Mouse (Mus musculus) stomach, embryonic 16.5 days (tissue): ENCODE results near the gene Zbtb7a. TPM values are rescaled to one million over a fixed set of nuclear protein-coding genes. Genes with fewer than 3 reads are reported as not detected.

Experiments
- ATAC-seq: fragments of 200-750 bp; cut with Nextera tagmentation; 2 replicates; pipeline ENCODE4 v1.8.0; 2017; ENCODE audit warnings: moderate number of reproducible peaks, moderate TSS enrichment; ENCODE audit not compliant: insufficient read depth, low FRiP score
- H3K27ac ChIP-seq: fragments of 300-500 bp; sonication (generic); 2 replicates; pipeline ENCODE4 v1.5.1; 2014; ENCODE audit warnings: low read length
- H3K27me3 ChIP-seq: fragments of 300-500 bp; sonication (generic); 2 replicates; pipeline ENCODE4 v1.6.1; 2014; ENCODE audit warnings: low read length, control low read depth, mixed read lengths; ENCODE audit not compliant: control insufficient read depth, insufficient read depth
- H3K36me3 ChIP-seq: fragments of 300-500 bp; sonication (generic); 2 replicates; pipeline ENCODE4 v1.6.1; 2014; ENCODE audit warnings: low read length; ENCODE audit not compliant: control insufficient read depth, insufficient read depth
- H3K4me1 ChIP-seq: fragments of 300-500 bp; sonication (generic); 2 replicates; pipeline ENCODE4 v1.6.1; 2014; ENCODE audit warnings: low read length, control low read depth, mixed read lengths; ENCODE audit not compliant: control insufficient read depth, insufficient read depth
- H3K4me2 ChIP-seq: fragments of 300-500 bp; sonication (generic); 2 replicates; pipeline ENCODE4 v1.6.1; 2014; ENCODE audit warnings: low read depth, low read length, mixed read lengths
- H3K4me3 ChIP-seq: fragments of 300-500 bp; sonication (generic); replicated peaks from 2 replicates; pipeline ENCODE4 v1.5.1; 2014; ENCODE audit warnings: mild to moderate bottlenecking, low read length
- H3K9ac ChIP-seq: fragments of 300-500 bp; sonication (generic); 2 replicates; pipeline ENCODE4 v1.6.1; 2014; ENCODE audit warnings: low read length
- H3K9me3 ChIP-seq: fragments of 300-500 bp; sonication (generic); replicated peaks from 2 replicates; pipeline ENCODE4 v1.6.1; 2016; ENCODE audit warnings: low read length, control low read depth; ENCODE audit not compliant: control insufficient read depth
- WGBS: fragments of 180-500 bp; shearing (Covaris S2); extraction: QIAGEN DNeasy Blood & Tissue Kit; methylation state at CpG from one replicate; pipeline ENCODE4 v1.1.7; 2014; 5-methylcytosine and 5-hydroxymethylcytosine counted together
- polyA plus RNA-seq: library from polyadenylated mRNA; unstranded; fragments of >200 nt; fragmentation: Nextera tagmentation; extraction: Ambion mirVana; gene quantifications from 2 replicates; pipeline ENCODE4 v1.2.1, GENCODE M21; 2015

Gene Zbtb7a
- polyA plus RNA-seq, 1 experiment from 2014 or later: 36.6 TPM

DNA sequence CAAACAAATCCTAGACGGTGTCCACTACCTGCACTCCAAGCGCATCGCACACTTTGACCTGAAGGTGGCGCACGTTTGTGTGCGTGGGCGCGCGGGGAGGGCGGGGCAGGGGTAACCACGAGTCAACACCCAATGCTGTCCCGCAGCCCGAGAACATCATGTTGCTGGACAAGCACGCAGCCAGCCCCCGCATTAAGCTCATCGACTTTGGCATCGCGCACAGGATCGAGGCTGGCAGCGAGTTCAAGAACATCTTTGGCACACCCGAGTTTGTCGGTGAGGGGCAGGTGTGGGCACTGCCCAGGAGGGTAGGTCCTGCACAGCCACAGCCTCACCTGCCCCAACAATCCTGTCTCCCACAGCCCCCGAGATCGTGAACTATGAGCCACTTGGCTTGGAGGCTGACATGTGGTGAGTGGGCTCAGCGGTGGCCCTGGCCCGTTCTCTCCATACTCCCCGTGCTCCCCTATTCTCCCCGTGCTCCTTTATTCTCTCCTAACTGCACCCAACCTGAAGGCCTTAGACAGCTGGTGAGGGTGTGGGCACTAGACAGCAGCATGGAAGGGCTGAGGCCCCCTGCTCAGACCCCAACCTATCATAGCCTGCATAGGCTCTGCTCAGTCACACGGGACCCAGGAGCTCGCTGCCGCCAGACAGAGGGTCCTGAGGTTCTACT, 55.4 kb downstream of the Zbtb7a start:
- WGBS: 70% methylated on average over 31 of the region's 31 CpGs
- no peak overlapping the region; the same call in 1 of the 2 replicates for H3K27ac ChIP-seq
- H3K9me3 ChIP-seq: no peaks in the 10 kb centered on the region
- peaks cover 4% of the 10 kb centered on the region for H3K27me3 ChIP-seq
- no peak overlapping the region for H3K4me2 ChIP-seq
- no peak for ATAC-seq
- no peak overlapping the region for H3K4me3 ChIP-seq
- H3K4me1 ChIP-seq: peaks cover 32% of the 10 kb centered on the region
- H3K9ac ChIP-seq: no peak overlapping the region; the same call in 1 of the 2 replicates
- 0 out of 2 replicates have a peak, but pooled peaks cover 10% of the 10 kb centered on the region for H3K36me3 ChIP-seq

DNA sequence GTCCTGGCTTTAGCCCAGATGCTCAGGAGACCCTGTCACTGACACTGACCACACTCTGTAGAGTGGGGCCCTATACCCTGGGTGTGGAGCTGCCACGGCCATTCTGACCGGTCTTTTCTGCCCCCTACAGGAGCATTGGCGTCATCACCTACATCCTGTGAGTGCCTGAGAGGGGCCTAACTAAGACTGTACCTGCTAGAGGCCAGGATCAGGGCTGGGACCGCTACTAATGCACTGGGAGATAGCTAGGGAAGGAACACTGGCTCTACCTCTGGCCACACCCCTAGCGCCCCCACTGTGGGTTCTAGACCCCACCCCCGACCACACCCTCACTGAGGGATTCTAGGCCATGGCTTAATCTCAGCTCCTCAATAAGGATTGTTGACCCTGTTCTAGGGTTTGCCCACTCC, 55.9 kb downstream of the Zbtb7a start:
- no peak overlapping the region for H3K4me3 ChIP-seq
- no peak for ATAC-seq

DNA sequence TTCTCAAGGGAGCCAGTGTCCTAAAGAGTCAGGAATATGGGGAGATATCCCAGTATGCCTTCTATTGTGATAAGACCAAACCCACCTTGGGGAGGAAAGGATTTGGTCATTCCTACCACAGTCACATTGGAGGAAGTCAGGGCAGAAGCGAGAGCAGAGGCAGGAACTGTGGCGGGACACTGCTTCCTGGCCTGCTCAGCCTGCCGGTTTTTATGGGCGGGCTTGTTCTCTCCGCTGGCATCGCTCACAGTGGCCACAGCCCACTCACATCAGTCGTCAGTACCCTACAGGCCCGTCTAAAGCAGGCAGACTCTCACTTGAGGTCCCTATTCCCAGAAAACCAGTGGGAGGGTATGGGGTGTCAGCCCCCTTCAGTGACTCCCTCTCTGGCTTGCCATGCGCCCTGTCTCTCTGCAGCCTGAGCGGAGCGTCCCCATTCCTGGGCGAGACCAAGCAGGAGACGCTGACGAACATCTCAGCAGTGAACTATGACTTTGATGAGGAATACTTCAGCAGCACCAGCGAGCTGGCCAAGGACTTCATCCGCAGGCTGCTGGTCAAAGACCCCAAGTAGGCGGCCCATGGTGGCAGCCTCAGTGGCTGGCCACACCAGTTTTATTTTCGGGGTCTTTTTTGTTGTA, 56.4 kb downstream of the Zbtb7a start:
- ATAC-seq: no peak
- H3K36me3 ChIP-seq: 0 out of 2 replicates have a peak, but pooled peaks cover 10% of the 10 kb centered on the region
- peak overlapping the region; percentile 65; the same call in 1 of the 2 replicates for H3K4me3 ChIP-seq
- peaks cover 32% of the 10 kb centered on the region for H3K4me1 ChIP-seq
- H3K9me3 ChIP-seq: no peaks in the 10 kb centered on the region
- WGBS: 81% methylated on average over 18 of the region's 18 CpGs
- H3K9ac ChIP-seq: peak overlapping the region; percentile 93; the same call in 1 of the 2 replicates
- peak overlapping the region; percentile 92 for H3K27ac ChIP-seq
- peak overlapping the region; percentile 98 for H3K4me2 ChIP-seq
- peaks cover 6% of the 10 kb centered on the region for H3K27me3 ChIP-seq

More for the DNA sequence above, 55.9 kb downstream of the Zbtb7a start:
- peak overlapping the region; percentile 92 for H3K27ac ChIP-seq
- H3K9ac ChIP-seq: no peak overlapping the region; the same call in 1 of the 2 replicates
- H3K27me3 ChIP-seq: peaks cover 6% of the 10 kb centered on the region
- no peaks in the 10 kb centered on the region for H3K9me3 ChIP-seq
- peaks cover 32% of the 10 kb centered on the region for H3K4me1 ChIP-seq
- no peak overlapping the region for H3K4me2 ChIP-seq
- H3K36me3 ChIP-seq: 0 out of 2 replicates have a peak, but pooled peaks cover 10% of the 10 kb centered on the region
- WGBS: 61% methylated on average over 6 of the region's 6 CpGs

DNA sequence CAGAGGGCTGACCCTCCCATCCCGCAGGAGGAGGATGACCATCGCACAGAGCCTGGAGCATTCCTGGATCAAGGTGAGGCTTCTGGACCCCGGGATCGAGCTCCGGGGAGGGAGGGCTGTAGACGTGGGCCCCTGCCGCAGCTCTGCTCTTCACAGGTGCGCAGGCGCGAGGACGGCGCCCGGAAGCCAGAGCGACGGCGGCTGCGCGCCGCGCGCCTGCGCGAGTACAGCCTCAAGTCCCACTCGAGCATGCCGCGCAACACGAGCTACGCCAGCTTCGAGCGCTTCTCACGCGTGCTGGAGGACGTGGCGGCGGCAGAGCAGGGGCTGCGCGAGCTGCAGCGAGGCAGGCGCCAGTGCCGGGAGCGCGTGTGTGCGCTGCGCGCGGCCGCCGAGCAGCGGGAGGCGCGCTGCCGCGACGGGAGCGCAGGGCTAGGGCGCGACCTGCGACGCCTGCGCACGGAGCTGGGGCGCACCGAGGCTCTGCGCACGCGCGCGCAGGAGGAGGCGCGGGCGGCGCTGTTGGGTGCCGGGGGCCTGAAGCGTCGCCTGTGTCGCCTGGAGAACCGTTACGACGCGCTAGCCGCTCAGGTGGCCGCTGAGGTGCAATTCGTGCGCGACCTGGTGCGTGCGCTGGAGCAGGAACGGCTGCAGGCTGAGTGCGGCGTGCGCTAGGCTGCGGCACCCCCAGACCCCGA, 57.4 kb downstream of the Zbtb7a start:
- WGBS: under 1% methylated on average over 84 of the region's 93 CpGs
- ATAC-seq: peak; percentile 86
- H3K4me3 ChIP-seq: peak overlapping the region; percentile 65

GRCm38 (mm10) chr10:81192968-81193501, 58.0 kb downstream of the Zbtb7a start:
- Histone ChIP-seq H3K27me3 (peaks cover 6% of the 10 kb centered on the region), H3K9me3 (no peaks in the 10 kb centered on the region), H3K4me2 (peak overlapping the region; percentile 98), H3K4me1 (peaks cover 32% of the 10 kb centered on the region), H3K27ac (peak overlapping the region; percentile 92), H3K4me3 (peak overlapping the region; percentile 65), H3K36me3 (0 out of 2 replicates have a peak, but pooled peaks cover 10% of the 10 kb centered on the region), H3K9ac (peak overlapping the region; percentile 93)
- ATAC-seq: peak; percentile 2; the same call in 1 of the 2 replicates
- 4% methylated on average over 19 of the region's 19 CpGs for WGBS

More for the DNA sequence above, 57.4 kb downstream of the Zbtb7a start:
- Histone ChIP-seq H3K27ac (peak overlapping the region; percentile 92), H3K9me3 (no peaks in the 10 kb centered on the region), H3K4me1 (peaks cover 32% of the 10 kb centered on the region), H3K4me2 (peak overlapping the region; percentile 98), H3K27me3 (peaks cover 6% of the 10 kb centered on the region), H3K9ac (peak overlapping the region; percentile 93), H3K36me3 (0 out of 2 replicates have a peak, but pooled peaks cover 10% of the 10 kb centered on the region)

DNA sequence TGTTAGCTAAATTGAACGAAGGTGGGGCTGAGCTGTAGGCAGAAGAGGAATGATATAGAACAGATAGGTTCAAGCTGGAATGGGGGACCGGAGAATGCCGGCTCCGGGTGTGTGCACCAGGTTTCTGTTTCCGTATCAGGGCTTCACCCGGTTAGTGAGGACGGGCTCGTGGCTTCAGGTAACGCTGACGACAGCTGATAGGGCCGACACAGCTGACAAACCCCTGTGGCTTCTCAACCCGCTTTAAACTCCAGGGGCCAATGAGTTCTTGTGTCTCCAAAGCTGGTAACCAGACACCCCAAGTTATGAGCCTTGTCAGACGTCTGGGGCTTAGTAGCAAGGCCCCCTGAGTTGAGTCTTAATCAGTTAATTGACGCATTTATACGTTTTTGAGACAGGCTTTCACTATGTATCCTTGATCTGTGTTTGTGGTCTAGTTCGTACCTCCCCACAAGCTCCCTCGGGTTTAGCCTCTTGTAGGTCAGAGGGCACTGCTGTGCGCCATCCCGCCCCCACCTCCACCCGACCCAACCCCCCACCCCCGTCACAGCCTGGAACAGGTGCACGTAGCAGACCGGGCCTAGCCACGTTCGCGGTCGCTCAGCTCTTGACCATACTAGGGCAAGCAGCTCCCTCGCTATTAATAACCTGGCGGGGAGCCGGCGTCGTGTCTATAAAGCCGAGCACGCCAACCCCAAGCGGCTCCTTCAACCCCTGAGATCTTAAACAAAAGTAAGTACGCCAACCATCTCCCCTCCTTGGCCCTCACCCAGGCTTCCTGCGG, 59.2 kb downstream of the Zbtb7a start:
- Histone ChIP-seq H3K9ac (peak overlapping the region; percentile 66), H3K4me3 (peak overlapping the region; percentile 16), H3K27ac (peak overlapping the region; percentile 86), H3K27me3 (peaks cover 11% of the 10 kb centered on the region), H3K4me2 (peak overlapping the region; percentile 45), H3K4me1 (peaks cover 32% of the 10 kb centered on the region), H3K36me3 (0 out of 2 replicates have a peak, but pooled peaks cover 6% of the 10 kb centered on the region), H3K9me3 (no peaks in the 10 kb centered on the region)
- peak; percentile 17; the same call in 1 of the 2 replicates for ATAC-seq
- WGBS: 11% methylated on average over 37 of the region's 37 CpGs

- Histone ChIP-seq H3K4me2 (peak overlapping the region; percentile 45), H3K27me3 (peaks cover 13% of the 10 kb centered on the region), H3K4me3 (peak overlapping the region; percentile 16), H3K27ac (peak overlapping the region; percentile 86), H3K36me3 (0 out of 2 replicates have a peak, but pooled peaks cover 6% of the 10 kb centered on the region), H3K4me1 (peaks cover 32% of the 10 kb centered on the region), H3K9ac (peak overlapping the region; percentile 66), H3K9me3 (no peaks in the 10 kb centered on the region)
- 58% methylated on average over 4 of the region's 4 CpGs for WGBS
- no peak for ATAC-seq
Measured at GRCm38 (mm10) chr10:81195300-81195699, 60.3 kb downstream of the Zbtb7a start.

- 67% methylated on average over 11 of the region's 11 CpGs for WGBS
- Histone ChIP-seq H3K4me2 (no peak overlapping the region), H3K9ac (no peak overlapping the region), H3K4me3 (no peak overlapping the region), H3K9me3 (no peaks in the 10 kb centered on the region), H3K4me1 (peaks cover 24% of the 10 kb centered on the region), H3K27me3 (peaks cover 13% of the 10 kb centered on the region), H3K27ac (0 out of 2 replicates have a peak overlapping the region, but pooled peaks have one; percentile 24), H3K36me3 (no peaks in the 10 kb centered on the region)
- ATAC-seq: no peak
Measured at GRCm38 (mm10) chr10:81196470-81197065, 61.5 kb downstream of the Zbtb7a start.
